Mouse (Mus musculus) G1E (cell line): ENCODE results near the gene Ttbk2. TPM values are rescaled to one million over a fixed set of nuclear protein-coding genes. Genes with fewer than 3 reads are reported as not detected.

Experiments
- ATAC-seq: 2 replicates; pipeline ENCODE4 v1.8.0; 2016; ENCODE audit warnings: mild to moderate bottlenecking; ENCODE audit not compliant: insufficient number of reproducible peaks, poor library complexity, low FRiP score, severe bottlenecking; ENCODE audit errors: extremely low read depth
- DNase-seq: peaks from one replicate; pipeline ENCODE4 v3.0.0; 2012; ENCODE audit warnings: low spot score
- H3K27me3 ChIP-seq: 2 replicates; pipeline ENCODE4 v1.6.1; 2012; ENCODE audit warnings: mild to moderate bottlenecking, low read length, inconsistent platforms; ENCODE audit not compliant: insufficient read depth
- H3K36me3 ChIP-seq: replicated peaks from 2 replicates; pipeline ENCODE3; 2012; ENCODE audit warnings: mild to moderate bottlenecking, inconsistent platforms
- H3K4me1 ChIP-seq: 2 replicates; pipeline ENCODE4 v1.6.1; 2012; ENCODE audit warnings: low read depth, low read length, inconsistent platforms, mixed read lengths; ENCODE audit not compliant: insufficient read depth
- H3K4me3 ChIP-seq: 2 replicates; pipeline ENCODE4 v1.5.1; 2012; ENCODE audit warnings: low read depth, mild to moderate bottlenecking, inconsistent platforms, low read length, moderate library complexity, mixed read lengths
- H3K9me3 ChIP-seq: replicated peaks from 2 replicates; pipeline ENCODE4 v1.6.1; 2012; ENCODE audit warnings: inconsistent platforms
- CTCF ChIP-seq: IDR thresholded peaks from 2 replicates; pipeline ENCODE4 v1.5.1; 2012; ENCODE audit warnings: low read depth, low read length, inconsistent platforms, mixed read lengths
- GATA1 ChIP-seq: IDR thresholded peaks from 2 replicates; pipeline ENCODE4 v1.6.1; 2012; ENCODE audit warnings: borderline replicate concordance, low read length, inconsistent platforms, mixed read lengths
- GATA2 ChIP-seq: IDR thresholded peaks from 2 replicates; pipeline ENCODE4 v1.6.1; 2012; ENCODE audit warnings: low read depth, low read length, inconsistent platforms, borderline replicate concordance
- POLR2AphosphoS5 ChIP-seq: IDR thresholded peaks from 2 replicates; pipeline ENCODE4 v1.6.1; 2012; ENCODE audit warnings: low read depth, low read length, inconsistent platforms; ENCODE audit not compliant: insufficient replicate concordance
- TAL1 ChIP-seq: conservative IDR thresholded peaks from 2 replicates; pipeline ENCODE4 v1.6.1; 2012; ENCODE audit warnings: low read depth, low read length, inconsistent platforms, mixed read lengths
- polyA plus RNA-seq: library from polyadenylated mRNA; stranded (reverse); fragments of >175 nt; gene quantifications from 2 replicates; pipeline ENCODE4 v1.2.3, GENCODE M21; 2012
- total RNA-seq, 2 experiments: library from RNA; stranded (forward) in 1 of 2; stranded (reverse) in 1 of 2; fragments of 200-1000 nt in 1 of 2; fragments of >200 nt in 1 of 2; fragmentation: Nextera tagmentation in 1 of 2; gene quantifications; 2 replicates each; pipeline ENCODE4 v1.2.3; 2014 to 2017

Ttbk2 gene
- total and polyA plus RNA-seq, 3 experiments, result 5.8 to 8.4 (median 7.1) TPM

GRCm38 (mm10) chr2:120845280-120845679 lies 5.1 kb downstream of the Ttbk2 start:
- ATAC-seq (peak; percentile 37; the same call in 1 of the 2 replicates), DNase-seq (no peak)
- Histone ChIP-seq H3K36me3 (no peaks in the 10 kb centered on the region), H3K9me3 (no peaks in the 10 kb centered on the region), H3K4me1 (peaks cover 36% of the 10 kb centered on the region), H3K27me3 (no peaks in the 10 kb centered on the region), H3K4me3 (no peak overlapping the region)
- TF ChIP-seq CTCF (no peak), TAL1 (peak; percentile 64)

GRCm38 (mm10) chr2:120843990-120844389 lies 6.4 kb downstream of the Ttbk2 start:
- no peak for TF ChIP-seq CTCF
- no peak for TF ChIP-seq POLR2AphosphoS5
- no peak for TF ChIP-seq GATA1
- TF ChIP-seq TAL1, result no peak
- no peak for TF ChIP-seq GATA2
- H3K4me1 ChIP-seq, result peaks cover 27% of the 10 kb centered on the region
- H3K36me3 ChIP-seq, result no peaks in the 10 kb centered on the region
- no peaks in the 10 kb centered on the region for H3K27me3 ChIP-seq
- no peak overlapping the region for H3K4me3 ChIP-seq
- ATAC-seq, result no peak
- DNase-seq, result no peak
- H3K9me3 ChIP-seq, result no peaks in the 10 kb centered on the region

GRCm38 (mm10) chr2:120841211-120841610 lies 9.2 kb downstream of the Ttbk2 start:
- Histone ChIP-seq H3K4me1 (peaks cover 22% of the 10 kb centered on the region), H3K27me3 (no peaks in the 10 kb centered on the region), H3K9me3 (no peaks in the 10 kb centered on the region), H3K36me3 (peaks cover 2% of the 10 kb centered on the region), H3K4me3 (no peak overlapping the region)
- DNase-seq, result no peak
- no peak for TF ChIP-seq GATA2
- no peak for TF ChIP-seq TAL1
- TF ChIP-seq GATA1, result no peak
- no peak for TF ChIP-seq CTCF
- TF ChIP-seq POLR2AphosphoS5, result no peak
- no peak for ATAC-seq

- Histone ChIP-seq H3K4me3 (no peak overlapping the region), H3K9me3 (no peaks in the 10 kb centered on the region), H3K4me1 (peaks cover 10% of the 10 kb centered on the region; the same call in 1 of the 2 replicates), H3K36me3 (peaks cover 14% of the 10 kb centered on the region), H3K27me3 (no peaks in the 10 kb centered on the region)
- TF ChIP-seq GATA2 (no peak), CTCF (no peak), TAL1 (no peak), GATA1 (no peak), POLR2AphosphoS5 (no peak)
- ATAC-seq (no peak), DNase-seq (no peak)
Observed at GRCm38 (mm10) chr2:120835167-120835566, 15.2 kb downstream of the Ttbk2 start.

GRCm38 (mm10) chr2:120826936-120827638 lies 23.3 kb downstream of the Ttbk2 start:
- ATAC-seq (no peak; the same call in 1 of the 2 replicates), DNase-seq (no peak)
- Histone ChIP-seq H3K4me1 (peaks cover 11% of the 10 kb centered on the region), H3K9me3 (peaks cover 2% of the 10 kb centered on the region; the same call in 1 of the 2 replicates), H3K4me3 (no peak overlapping the region), H3K36me3 (peaks cover 5% of the 10 kb centered on the region), H3K27me3 (no peaks in the 10 kb centered on the region)
- TF ChIP-seq GATA1, result no peak
- TF ChIP-seq POLR2AphosphoS5, result no peak
- no peak for TF ChIP-seq GATA2
- no peak for TF ChIP-seq CTCF
- no peak for TF ChIP-seq TAL1

GRCm38 (mm10) chr2:120770265-120770935 lies 80.0 kb downstream of the Ttbk2 start:
- Histone ChIP-seq H3K27me3 (no peaks in the 10 kb centered on the region), H3K36me3 (peaks cover 23% of the 10 kb centered on the region), H3K4me1 (peaks cover 5% of the 10 kb centered on the region), H3K9me3 (no peaks in the 10 kb centered on the region), H3K4me3 (no peak overlapping the region)
- DNase-seq (no peak), ATAC-seq (no peak)
- no peak for TF ChIP-seq GATA1
- TF ChIP-seq GATA2, result no peak
- TF ChIP-seq CTCF, result no peak
- no peak for TF ChIP-seq POLR2AphosphoS5
- TF ChIP-seq TAL1, result no peak
